Mouse (Mus musculus): ENCODE data around the gene Fbn1.

Gene Fbn1

GRCm38 (mm10) chr2:125375301-125375700 lies 132.5 kb downstream of the Fbn1 start:
- Histone ChIP-seq H3K27me3 (ENCODE audit: control insufficient read depth, insufficient read depth, low read length, poor library complexity, severe bottlenecking) (no peaks in the 10 kb centered on the region), H3K36me3 (ENCODE audit: control insufficient read depth, insufficient read depth, low read length, poor library complexity, severe bottlenecking) (no peaks in the 10 kb centered on the region)
- DNase-seq (ENCODE audit: low read depth, low spot score), result no peak

DNA sequence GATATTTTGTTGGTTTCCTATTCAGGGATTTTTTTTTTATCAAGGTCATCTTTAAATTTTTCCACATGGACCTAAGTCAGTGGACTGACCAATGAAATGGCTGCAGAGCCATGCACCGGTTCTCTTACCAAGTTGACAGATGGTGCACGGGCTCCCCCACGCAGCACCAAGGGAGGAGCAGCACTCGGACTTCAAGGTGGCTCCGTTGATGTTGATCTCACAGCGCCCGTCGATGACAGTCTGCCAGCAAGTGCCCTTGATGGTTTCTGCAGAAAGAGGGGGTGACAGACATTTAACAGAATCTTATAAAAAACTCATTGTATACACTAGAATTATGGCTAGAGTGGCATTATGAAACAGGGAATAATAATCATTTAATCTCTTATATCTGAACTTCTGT lies 138.1 kb downstream of the Fbn1 start:
- Histone ChIP-seq H3K27me3 (ENCODE audit: control insufficient read depth, insufficient read depth, low read length, poor library complexity, severe bottlenecking) (no peaks in the 10 kb centered on the region), H3K36me3 (ENCODE audit: control insufficient read depth, insufficient read depth, low read length, poor library complexity, severe bottlenecking) (no peaks in the 10 kb centered on the region)
- no peak for DNase-seq (ENCODE audit: low read depth, low spot score)

DNA sequence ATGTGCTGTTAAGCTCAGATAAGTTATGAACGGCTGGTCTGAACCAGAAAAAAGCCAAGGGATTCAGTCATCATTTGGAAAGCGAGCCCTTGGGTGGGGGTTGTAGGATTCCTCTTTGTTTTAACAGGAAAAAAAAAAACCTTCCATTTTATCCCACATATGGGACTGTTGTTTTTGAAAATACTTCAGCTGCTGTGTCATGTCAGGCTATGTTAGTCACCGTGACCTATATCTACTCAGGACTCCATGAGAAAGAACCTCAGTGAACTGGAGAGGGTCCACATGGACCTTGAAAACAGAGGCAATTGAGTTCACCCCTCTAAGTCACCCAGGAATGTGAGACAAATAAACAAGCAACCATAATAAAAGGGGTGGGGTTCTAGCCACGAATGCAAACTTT lies 139.2 kb downstream of the Fbn1 start:
- DNase-seq (ENCODE audit: low read depth, low spot score), result no peak

DNA sequence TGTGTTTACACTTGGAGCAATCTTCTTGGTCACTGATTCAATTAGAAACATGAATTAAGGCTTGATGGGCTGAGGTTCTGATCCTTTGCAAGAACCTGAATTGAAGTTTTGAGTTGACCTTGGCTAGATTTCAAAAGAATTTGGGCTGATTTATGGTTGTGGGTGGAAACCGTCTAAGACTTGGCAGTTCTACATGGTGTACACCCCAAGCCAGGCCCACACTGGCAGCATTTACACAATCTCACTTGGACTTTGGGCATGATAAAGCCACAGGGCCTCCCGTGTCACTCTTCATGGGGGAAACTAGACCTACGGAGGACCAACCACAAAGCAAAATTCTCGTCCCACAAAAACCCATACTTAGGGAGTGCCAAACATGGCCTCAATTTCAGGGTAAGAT lies 146.1 kb downstream of the Fbn1 start:
- no peak for DNase-seq (ENCODE audit: low read depth, low spot score)
- Histone ChIP-seq H3K27me3 (ENCODE audit: control insufficient read depth, insufficient read depth, low read length, poor library complexity, severe bottlenecking) (no peaks in the 10 kb centered on the region), H3K36me3 (ENCODE audit: control insufficient read depth, insufficient read depth, low read length, poor library complexity, severe bottlenecking) (no peaks in the 10 kb centered on the region)

More for the DNA sequence above, 139.2 kb downstream of the Fbn1 start:
- no peaks in the 10 kb centered on the region for H3K27me3 ChIP-seq (ENCODE audit: control insufficient read depth, insufficient read depth, low read length, poor library complexity, severe bottlenecking)
- no peaks in the 10 kb centered on the region for H3K36me3 ChIP-seq (ENCODE audit: control insufficient read depth, insufficient read depth, low read length, poor library complexity, severe bottlenecking)

GRCm38 (mm10) chr2:125356486-125356885 lies 151.3 kb downstream of the Fbn1 start:
- peak; percentile 37 for DNase-seq (ENCODE audit: low read depth, low spot score)
- Histone ChIP-seq H3K36me3 (ENCODE audit: control insufficient read depth, insufficient read depth, low read length, poor library complexity, severe bottlenecking) (no peaks in the 10 kb centered on the region), H3K27me3 (ENCODE audit: control insufficient read depth, insufficient read depth, low read length, poor library complexity, severe bottlenecking) (no peaks in the 10 kb centered on the region)

GRCm38 (mm10) chr2:125356068-125356467 lies 151.7 kb downstream of the Fbn1 start:
- DNase-seq (ENCODE audit: low read depth, low spot score), result no peak
- H3K27me3 ChIP-seq (ENCODE audit: control insufficient read depth, insufficient read depth, low read length, poor library complexity, severe bottlenecking), result no peaks in the 10 kb centered on the region
- no peaks in the 10 kb centered on the region for H3K36me3 ChIP-seq (ENCODE audit: control insufficient read depth, insufficient read depth, low read length, poor library complexity, severe bottlenecking)

DNA sequence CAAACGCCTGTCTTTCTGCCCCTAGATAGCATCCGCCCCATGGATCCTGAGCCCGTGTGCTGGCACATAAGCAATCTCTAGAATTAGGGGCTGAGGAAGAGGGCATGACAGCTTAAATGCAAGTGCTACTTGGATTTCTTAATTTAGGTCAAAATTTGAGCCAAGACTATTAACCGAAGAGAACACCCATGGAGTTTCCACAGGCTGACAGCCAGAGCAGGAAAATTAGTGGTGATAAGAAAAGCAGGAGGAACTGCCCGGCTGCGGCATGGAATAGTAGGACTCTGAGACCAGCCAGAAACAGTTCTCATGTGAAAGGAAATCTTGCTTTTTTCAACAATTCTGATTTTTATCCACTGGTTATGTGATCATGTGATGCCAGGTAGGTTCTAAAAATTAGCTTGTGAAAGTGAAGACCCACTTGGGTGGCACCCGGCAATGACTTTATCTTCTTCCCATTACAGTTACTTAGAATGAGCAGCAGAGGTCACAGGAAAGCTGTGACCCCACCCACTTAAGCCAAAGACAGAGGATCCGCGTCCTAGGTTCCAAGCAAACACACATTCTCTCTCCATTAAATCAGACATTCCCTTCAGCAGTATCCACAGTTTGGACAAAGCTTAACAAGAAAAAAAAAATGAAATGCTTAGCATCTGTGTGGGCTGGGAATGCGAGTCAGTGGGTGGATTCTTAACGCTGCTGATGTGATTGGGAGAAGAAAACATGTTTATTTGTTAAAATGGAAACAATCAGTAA lies 152.4 kb downstream of the Fbn1 start:
- Histone ChIP-seq H3K27me3 (ENCODE audit: control insufficient read depth, insufficient read depth, low read length, poor library complexity, severe bottlenecking) (no peaks in the 10 kb centered on the region), H3K36me3 (ENCODE audit: control insufficient read depth, insufficient read depth, low read length, poor library complexity, severe bottlenecking) (no peaks in the 10 kb centered on the region)
- no peak for DNase-seq (ENCODE audit: low read depth, low spot score)

GRCm38 (mm10) chr2:125354587-125354986 lies 153.2 kb downstream of the Fbn1 start:
- H3K27me3 ChIP-seq (ENCODE audit: control insufficient read depth, insufficient read depth, low read length, poor library complexity, severe bottlenecking), result no peaks in the 10 kb centered on the region
- no peaks in the 10 kb centered on the region for H3K36me3 ChIP-seq (ENCODE audit: control insufficient read depth, insufficient read depth, low read length, poor library complexity, severe bottlenecking)
- DNase-seq (ENCODE audit: low read depth, low spot score), result no peak

GRCm38 (mm10) chr2:125349144-125349543 lies 158.6 kb downstream of the Fbn1 start:
- H3K36me3 ChIP-seq (ENCODE audit: control insufficient read depth, insufficient read depth, low read length, poor library complexity, severe bottlenecking), result no peaks in the 10 kb centered on the region
- H3K27me3 ChIP-seq (ENCODE audit: control insufficient read depth, insufficient read depth, low read length, poor library complexity, severe bottlenecking), result no peaks in the 10 kb centered on the region
- DNase-seq (ENCODE audit: low read depth, low spot score), result no peak

GRCm38 (mm10) chr2:125342181-125342950 lies 165.4 kb downstream of the Fbn1 start:
- H3K36me3 ChIP-seq (ENCODE audit: control insufficient read depth, insufficient read depth, low read length, poor library complexity, severe bottlenecking), result no peaks in the 10 kb centered on the region
- no peaks in the 10 kb centered on the region for H3K27me3 ChIP-seq (ENCODE audit: control insufficient read depth, insufficient read depth, low read length, poor library complexity, severe bottlenecking)

GRCm38 (mm10) chr2:125340381-125340780 lies 167.4 kb downstream of the Fbn1 start:
- DNase-seq (ENCODE audit: low read depth, low spot score), result no peak
- Histone ChIP-seq H3K27me3 (ENCODE audit: control insufficient read depth, insufficient read depth, low read length, poor library complexity, severe bottlenecking) (no peaks in the 10 kb centered on the region), H3K36me3 (ENCODE audit: control insufficient read depth, insufficient read depth, low read length, poor library complexity, severe bottlenecking) (no peaks in the 10 kb centered on the region)

More at GRCm38 (mm10) chr2:125342181-125342950, 165.4 kb downstream of the Fbn1 start:
- DNase-seq (ENCODE audit: low read depth, low spot score), result no peak

- Histone ChIP-seq H3K36me3 (ENCODE audit: control insufficient read depth, insufficient read depth, low read length, poor library complexity, severe bottlenecking) (no peaks in the 10 kb centered on the region), H3K27me3 (ENCODE audit: control insufficient read depth, insufficient read depth, low read length, poor library complexity, severe bottlenecking) (no peaks in the 10 kb centered on the region; the same call in 1 of the 2 replicates)
- DNase-seq (ENCODE audit: low read depth, low spot score), result no peak
These were observed 170.6 kb downstream of the Fbn1 start for GRCm38 (mm10) chr2:125337239-125337638.

- no peaks in the 10 kb centered on the region; the same call in 1 of the 2 replicates for H3K27me3 ChIP-seq (ENCODE audit: control insufficient read depth, insufficient read depth, low read length, poor library complexity, severe bottlenecking)
- no peak for DNase-seq (ENCODE audit: low read depth, low spot score)
- H3K36me3 ChIP-seq (ENCODE audit: control insufficient read depth, insufficient read depth, low read length, poor library complexity, severe bottlenecking), result no peaks in the 10 kb centered on the region
These were observed 172.6 kb downstream of the Fbn1 start for GRCm38 (mm10) chr2:125335206-125335605.

DNA sequence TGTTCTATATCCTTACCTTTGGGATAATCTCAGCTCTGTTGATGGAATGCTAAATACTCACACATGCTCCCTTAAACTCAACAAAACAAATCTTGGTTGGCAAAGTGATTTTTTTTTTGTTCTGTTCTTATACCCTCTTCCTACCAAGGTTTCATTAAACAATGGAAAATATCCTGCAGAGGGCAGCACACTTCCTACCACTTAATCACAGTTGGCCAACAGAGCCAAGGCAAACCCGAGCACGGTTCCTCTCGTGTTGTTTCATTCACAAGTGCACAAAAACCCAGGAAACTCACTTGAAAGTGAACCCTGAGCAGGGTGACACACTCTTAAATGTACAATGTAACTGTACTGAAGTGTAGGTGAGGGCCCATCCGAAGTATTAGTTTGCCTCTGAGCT lies 173.6 kb downstream of the Fbn1 start:
- DNase-seq (ENCODE audit: low read depth, low spot score), result peak; percentile 6
- no peaks in the 10 kb centered on the region; the same call in 1 of the 2 replicates for H3K27me3 ChIP-seq (ENCODE audit: control insufficient read depth, insufficient read depth, low read length, poor library complexity, severe bottlenecking)
- no peaks in the 10 kb centered on the region for H3K36me3 ChIP-seq (ENCODE audit: control insufficient read depth, insufficient read depth, low read length, poor library complexity, severe bottlenecking)

GRCm38 (mm10) chr2:125331581-125331980 lies 176.2 kb downstream of the Fbn1 start:
- Histone ChIP-seq H3K36me3 (ENCODE audit: control insufficient read depth, insufficient read depth, low read length, poor library complexity, severe bottlenecking) (no peaks in the 10 kb centered on the region), H3K27me3 (ENCODE audit: control insufficient read depth, insufficient read depth, low read length, poor library complexity, severe bottlenecking) (no peaks in the 10 kb centered on the region; the same call in 1 of the 2 replicates)
- no peak for DNase-seq (ENCODE audit: low read depth, low spot score)
